Mouse (Mus musculus) cerebellum, adult 2 months (tissue): ENCODE data around the gene Efna3.

ENCODE experiments used
- CTCF ChIP-seq: fragments of 200-500 bp; IDR thresholded peaks from 2 replicates; pipeline ENCODE4 v1.5.1; 2011; ENCODE audit warnings: low read depth, mild to moderate bottlenecking, control low read depth, low read length, moderate library complexity, borderline replicate concordance; ENCODE audit not compliant: insufficient read depth
- POLR2A ChIP-seq: fragments of 200-500 bp; IDR thresholded peaks from 2 replicates; pipeline ENCODE4 v1.6.1; 2011; ENCODE audit warnings: low read length, control low read depth, borderline replicate concordance; ENCODE audit not compliant: insufficient read depth

DNA sequence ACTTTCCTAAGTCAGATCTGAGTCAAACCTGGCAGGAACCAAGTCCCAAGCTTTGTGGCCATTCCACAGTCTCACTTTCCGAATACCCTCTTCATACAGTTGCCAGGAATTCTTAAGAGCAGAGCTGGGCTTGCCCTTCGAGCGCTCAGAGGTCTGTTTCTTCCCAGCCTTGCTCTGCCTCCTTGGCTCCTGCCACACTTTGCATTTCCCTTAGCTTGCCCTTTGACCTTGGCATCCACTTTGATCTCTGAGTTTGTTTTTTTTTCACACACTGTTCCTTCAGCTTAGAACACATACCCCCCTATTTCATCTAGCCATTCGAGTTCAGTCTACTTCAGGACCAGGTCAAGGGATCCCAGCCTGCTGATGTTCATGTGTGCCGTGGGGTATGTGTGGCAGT, 28.5 kb upstream of the Efna3 start:
- no peak for TF ChIP-seq CTCF
- TF ChIP-seq POLR2A, result no peak
